Mouse (Mus musculus) frontal cortex, adult 2 months (tissue): ENCODE results near the gene Il2rb. TPM values are rescaled to one million over a fixed set of nuclear protein-coding genes. Genes with fewer than 3 reads are reported as not detected.

Experiments
- DNase-seq, 2 experiments: peaks; one replicate each; pipeline ENCODE4 v3.0.0; 2022; ENCODE audit warnings: low spot score in 1 of 2; ENCODE audit errors: extremely low spot score in 1 of 2
- polyA plus RNA-seq: library from polyadenylated mRNA; depleted of rRNA; stranded (reverse); fragments of >200 nt; gene quantifications from 2 replicates; pipeline ENCODE4 v1.2.3, GENCODE M21; 2012

Il2rb gene
- polyA plus RNA-seq, 1 experiment: 0.18 TPM

- DNase-seq: peak in 1 of 2 experiments; percentile 13
These were observed 11.8 kb downstream of the Il2rb start for GRCm38 (mm10) chr15:78483311-78483710.

DNA sequence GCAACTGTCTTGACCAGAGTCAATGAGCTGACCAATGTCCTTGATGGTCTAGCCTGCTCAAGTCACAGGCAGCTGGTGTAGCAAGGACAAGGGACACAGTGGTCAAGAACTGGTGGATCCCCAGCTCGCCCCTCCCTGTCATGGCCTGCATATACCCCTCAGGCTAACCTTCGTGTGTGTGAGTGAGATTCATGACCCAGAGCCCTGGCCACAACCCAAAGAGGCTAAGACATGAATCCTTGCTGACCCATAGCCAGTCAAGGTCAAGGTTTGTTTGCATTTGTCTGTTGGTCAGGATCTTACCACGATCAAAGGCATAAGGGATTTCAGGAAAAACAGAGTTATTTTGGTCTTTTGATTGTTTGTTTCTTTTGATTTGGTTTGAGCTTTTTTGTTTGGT is 12.6 kb downstream of the Il2rb start:
- DNase-seq: no peak

DNA sequence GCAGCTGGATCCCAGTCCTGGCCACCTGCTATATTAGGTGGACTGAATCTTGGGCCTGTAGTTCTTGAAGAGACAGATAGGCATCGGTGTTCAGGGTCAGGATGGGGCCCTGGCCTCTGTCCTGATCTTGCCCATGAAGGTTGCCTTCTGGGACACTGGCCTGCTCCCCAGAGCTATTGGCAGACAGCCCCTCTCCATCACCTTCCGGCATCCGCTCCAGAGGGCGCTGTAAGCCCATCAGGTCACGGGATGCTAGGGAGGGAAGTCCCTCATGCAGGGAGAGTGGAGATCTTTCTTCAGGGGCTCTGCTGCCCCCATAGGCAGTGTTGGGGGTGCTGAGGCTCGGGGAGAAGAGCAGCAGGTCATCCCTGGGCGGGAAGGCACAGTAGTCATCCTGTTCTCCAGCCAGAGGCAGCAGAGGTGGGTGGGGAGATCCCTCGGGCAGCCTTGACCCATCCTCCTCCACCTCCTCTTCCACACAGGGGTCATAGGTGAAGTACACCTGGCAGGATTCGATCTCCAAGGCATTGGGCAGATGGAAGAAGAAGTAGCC is 13.5 kb downstream of the Il2rb start:
- no peak for DNase-seq

GRCm38 (mm10) chr15:78480991-78481390 is 14.1 kb downstream of the Il2rb start:
- no peak for DNase-seq

DNA sequence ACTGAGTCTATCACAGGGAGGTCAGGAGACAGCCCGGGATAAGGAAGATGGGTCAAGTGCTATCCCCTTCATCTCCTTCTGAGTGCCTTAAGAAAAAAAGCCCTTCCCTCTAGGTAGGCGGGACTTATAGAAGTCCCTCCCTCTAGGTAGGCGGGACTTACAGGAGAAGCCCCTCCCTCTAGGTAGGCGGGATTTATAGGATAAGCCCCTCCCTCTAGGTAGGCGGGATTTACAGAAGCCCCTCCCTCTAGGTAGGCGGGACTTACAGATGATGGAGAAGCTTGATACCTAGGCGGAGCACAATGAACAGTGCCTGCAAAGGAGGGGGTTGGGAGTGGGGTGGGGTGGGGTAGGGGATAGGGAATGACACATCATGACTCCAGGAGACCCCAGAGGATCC is 15.0 kb downstream of the Il2rb start:
- DNase-seq: no peak

DNA sequence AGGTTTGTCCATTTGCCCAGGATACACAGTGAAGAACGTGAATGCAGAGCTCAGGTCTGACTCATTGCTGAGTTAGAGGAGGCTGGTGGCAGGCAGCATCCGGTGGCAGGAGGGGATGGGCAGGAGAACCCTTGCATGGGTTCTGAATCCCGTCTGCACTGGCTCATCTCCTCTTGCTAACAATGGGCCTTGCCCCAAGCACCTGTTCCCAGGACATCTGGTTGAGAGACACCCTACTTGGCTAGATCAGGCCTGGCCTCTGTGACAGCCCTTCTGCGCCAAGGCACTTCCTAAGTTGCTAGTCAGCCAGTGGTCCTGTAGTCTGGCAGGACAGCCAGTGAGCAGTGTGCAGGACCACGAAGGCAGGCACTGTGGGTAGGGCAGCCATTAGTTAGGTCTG is 15.6 kb downstream of the Il2rb start:
- peak in 1 of 2 experiments; percentile 9 for DNase-seq

- no peak for DNase-seq
These were observed 17.0 kb downstream of the Il2rb start for GRCm38 (mm10) chr15:78478073-78478472.

- no peak for DNase-seq
These were observed 18.2 kb downstream of the Il2rb start for GRCm38 (mm10) chr15:78476878-78477277.

- no peak for DNase-seq
These were observed 19.5 kb downstream of the Il2rb start for GRCm38 (mm10) chr15:78475604-78476031.

GRCm38 (mm10) chr15:78473442-78473841 is 21.6 kb downstream of the Il2rb start:
- DNase-seq: no peak

GRCm38 (mm10) chr15:78471902-78472301 is 23.2 kb downstream of the Il2rb start:
- no peak for DNase-seq

DNA sequence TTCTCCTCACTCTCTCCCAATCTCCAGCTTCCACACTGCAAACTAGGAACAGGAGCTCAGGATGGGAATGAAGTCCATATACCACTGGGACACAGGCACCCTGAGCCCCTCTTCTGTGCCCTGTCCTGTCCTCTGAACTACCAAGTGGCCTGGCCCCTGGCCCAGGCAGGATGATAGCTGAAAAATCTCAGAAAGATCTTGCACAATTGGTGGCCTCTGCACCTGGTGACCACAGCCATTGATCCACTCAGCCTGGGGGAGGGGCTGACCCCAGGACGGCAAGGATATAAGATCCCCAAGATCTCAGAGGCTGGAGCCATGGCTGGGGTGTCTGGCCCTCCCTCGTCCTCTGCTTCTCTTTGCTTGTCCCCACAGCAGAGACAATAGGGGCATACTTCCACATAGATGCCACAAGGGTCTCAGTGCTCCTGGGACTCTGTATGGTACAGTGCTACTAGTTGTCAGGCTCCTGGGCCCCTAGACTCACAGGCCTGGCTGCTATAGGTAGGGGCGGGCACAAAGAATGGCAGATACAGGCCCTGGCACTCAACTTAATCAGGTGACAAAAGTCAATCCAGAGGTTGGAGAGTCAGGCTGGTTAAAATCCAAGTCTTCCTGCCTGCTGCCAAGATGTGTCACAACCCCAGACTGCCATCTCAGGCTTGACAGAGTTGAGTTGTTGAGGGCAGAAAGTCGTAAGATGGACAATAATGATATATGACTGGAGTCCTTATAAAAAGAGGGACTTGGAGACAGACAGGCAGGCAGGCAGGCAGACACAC is 24.4 kb downstream of the Il2rb start:
- DNase-seq: no peak

GRCm38 (mm10) chr15:78468379-78468937 is 26.6 kb downstream of the Il2rb start, which contains the start of gene Tmprss6:
Tmprss6 (minus strand) TSS chr15:78468634.
- no peak for DNase-seq

DNA sequence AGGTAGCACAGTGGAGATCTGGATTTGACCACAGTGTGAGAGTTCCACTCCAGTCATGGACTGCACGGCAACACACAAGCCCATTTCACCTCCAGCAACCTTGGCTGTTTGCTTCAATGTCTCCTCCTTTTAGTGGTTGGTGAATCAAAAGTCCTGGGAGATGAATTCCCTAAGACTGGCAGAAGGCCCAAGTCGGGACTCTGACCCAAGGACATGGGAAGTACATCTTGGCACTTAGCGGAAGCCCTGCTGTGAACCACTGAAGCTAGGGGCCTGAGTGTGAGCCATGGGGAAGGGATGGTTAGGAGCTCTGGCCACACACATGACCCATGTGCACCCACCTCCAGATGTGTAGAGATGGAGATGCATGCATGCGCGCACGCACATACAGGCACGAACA is 27.5 kb downstream of the Il2rb start:
- no peak for DNase-seq

GRCm38 (mm10) chr15:78466809-78467208 is 28.3 kb downstream of the Il2rb start:
- DNase-seq: no peak

- DNase-seq: no peak
These were observed 32.1 kb downstream of the Il2rb start for GRCm38 (mm10) chr15:78462981-78463380.

DNA sequence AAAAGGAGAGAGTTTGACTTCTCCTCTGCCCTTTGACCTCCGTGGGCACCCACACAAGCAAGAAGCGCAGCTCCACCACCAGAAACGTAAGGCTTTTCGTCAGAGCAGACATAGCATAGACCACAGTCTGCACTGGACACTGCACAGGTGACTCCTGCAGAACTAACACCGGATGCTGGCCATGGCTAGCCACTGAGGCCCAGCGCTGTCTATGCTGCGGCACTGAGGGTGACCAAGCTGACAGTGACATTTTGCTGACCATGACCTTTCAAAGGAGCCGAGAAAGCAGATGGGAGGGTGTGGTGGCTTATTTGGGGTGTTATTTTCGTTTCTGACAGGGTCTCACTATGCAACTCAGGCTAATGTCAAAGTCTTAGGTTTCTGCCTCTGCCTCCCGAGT is 37.9 kb downstream of the Il2rb start:
- DNase-seq: no peak

GRCm38 (mm10) chr15:78456051-78456450 is 39.0 kb downstream of the Il2rb start:
- no peak for DNase-seq

DNA sequence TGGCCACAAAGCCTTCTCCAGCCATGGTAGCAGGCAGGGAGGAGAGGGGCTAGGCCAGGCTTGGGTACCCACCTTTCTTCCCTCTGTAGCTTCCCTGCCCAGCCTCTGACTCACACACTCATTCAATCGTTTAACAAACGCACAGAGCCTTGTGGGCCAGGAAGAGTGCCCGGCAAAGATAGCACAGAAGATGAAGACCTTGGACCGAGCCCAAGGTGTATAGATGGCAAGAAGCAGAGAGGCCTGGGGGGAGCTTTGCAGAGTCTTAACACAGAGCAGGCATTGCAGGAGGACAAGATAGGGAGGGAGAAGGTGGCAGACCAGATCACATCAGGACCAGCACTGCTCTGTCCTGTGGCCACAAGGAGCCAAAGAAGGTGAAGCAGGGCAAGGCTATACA is 39.9 kb downstream of the Il2rb start:
- no peak for DNase-seq

DNA sequence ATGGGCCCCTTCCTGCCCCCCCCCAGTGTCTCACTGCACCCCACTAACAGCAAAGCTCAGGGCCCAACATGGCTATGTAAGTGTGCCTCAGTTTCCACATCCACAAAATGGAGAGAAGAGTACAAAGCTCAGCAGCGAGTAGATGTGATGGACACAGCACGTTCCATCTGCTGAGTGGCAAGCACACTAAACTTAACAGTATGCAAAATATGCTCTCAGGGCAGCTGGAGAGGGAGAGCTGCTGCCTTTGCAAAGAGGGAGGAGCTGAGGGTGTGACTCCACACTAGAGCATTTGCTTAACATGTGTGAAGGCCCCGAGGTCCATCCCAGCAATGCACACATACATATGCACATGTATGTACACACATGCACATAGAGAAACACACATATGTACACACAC is 42.1 kb downstream of the Il2rb start:
- DNase-seq: no peak

DNA sequence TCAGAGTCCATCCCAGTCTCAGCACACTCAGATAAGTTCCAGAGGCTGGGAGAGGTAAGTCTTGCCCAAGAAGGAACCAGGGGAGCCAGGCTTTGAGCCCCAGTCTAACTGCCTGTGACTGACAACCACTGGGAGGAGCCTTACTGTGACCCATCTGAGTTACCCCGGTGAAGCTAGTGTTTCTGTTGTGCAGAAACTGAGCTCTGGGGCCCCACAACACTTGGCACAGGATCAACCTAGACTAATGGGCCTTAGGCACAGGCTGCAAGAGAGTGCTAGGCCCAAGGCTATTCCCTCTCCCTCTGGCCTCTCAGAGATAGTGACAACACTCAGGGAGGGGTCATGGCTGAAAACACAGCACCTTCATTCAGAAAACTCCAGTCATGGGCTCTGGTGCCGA is 43.9 kb downstream of the Il2rb start:
- DNase-seq: no peak

DNA sequence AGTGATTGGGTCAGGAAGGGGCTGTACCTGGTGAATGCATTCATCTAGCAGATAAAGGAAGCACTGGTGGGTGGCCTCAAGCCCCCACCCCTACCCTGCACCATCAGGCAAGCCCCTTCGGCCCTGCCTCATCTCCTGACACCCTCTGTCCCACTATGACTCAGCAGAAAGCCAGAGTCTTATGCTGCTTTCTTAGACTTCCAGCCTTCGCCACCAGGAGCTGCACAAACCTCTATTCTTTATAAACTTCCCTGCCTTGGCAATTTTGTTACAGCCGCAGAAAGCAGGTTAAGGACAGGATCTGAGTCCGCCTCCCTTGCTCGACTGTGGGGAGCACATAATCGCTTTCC is 44.7 kb downstream of the Il2rb start:
- no peak for DNase-seq
